Mouse (Mus musculus): Measurements from ENCODE around the gene Vinac1. TPM values are rescaled to one million over a fixed set of nuclear protein-coding genes. Genes with fewer than 3 reads are reported as not detected.

The Vinac1 gene
- total and polyA plus RNA-seq, 2 experiments from 2014 or later: 0.24 to 1.4 TPM

GRCm38 (mm10) chr2:129006194-129006749 lies 41.7 kb downstream of the Vinac1 start:
- Histone ChIP-seq H3K4me3 (ENCODE audit: low read depth, low read length) (no peak overlapping the region), H3K36me3 (ENCODE audit: insufficient read depth) (0 out of 2 replicates have a peak, but pooled peaks cover 2% of the 10 kb centered on the region), H3K4me1 (ENCODE audit: insufficient read depth) (no peaks in the 10 kb centered on the region), H3K4me2 (ENCODE audit: low read depth) (no peak overlapping the region), H3K9me3 (ENCODE audit: low read length) (no peaks in the 10 kb centered on the region), H3K9ac (no peak overlapping the region), H3K27ac (ENCODE audit: low read depth, low read length) (no peak overlapping the region), H3K27me3 (ENCODE audit: insufficient read depth, low read length) (no peaks in the 10 kb centered on the region)
- ATAC-seq (no peak), DNase-seq (no peak)
- TF ChIP-seq CTCF (IDR thresholded peaks at IDR 0.05; ENCODE audit: low read depth): no peak
- 62% methylated on average over 4 of the region's 4 CpGs for WGBS

GRCm38 (mm10) chr2:129004872-129005271 lies 43.1 kb downstream of the Vinac1 start:
- TF ChIP-seq CTCF (IDR thresholded peaks at IDR 0.05; ENCODE audit: low read depth): no peak
- ATAC-seq (no peak), DNase-seq (no peak)
- Histone ChIP-seq H3K36me3 (ENCODE audit: insufficient read depth) (no peaks in the 10 kb centered on the region), H3K4me1 (ENCODE audit: insufficient read depth) (no peaks in the 10 kb centered on the region), H3K4me2 (ENCODE audit: low read depth) (no peak overlapping the region), H3K9ac (no peak overlapping the region), H3K27ac (ENCODE audit: low read depth, low read length) (no peak overlapping the region), H3K4me3 (ENCODE audit: low read depth, low read length) (no peak overlapping the region), H3K9me3 (ENCODE audit: low read length) (no peaks in the 10 kb centered on the region), H3K27me3 (ENCODE audit: insufficient read depth, low read length) (no peaks in the 10 kb centered on the region)

GRCm38 (mm10) chr2:128984746-128985145 lies 63.2 kb downstream of the Vinac1 start:
- ATAC-seq: no peak
- no peak for DNase-seq
- no peak overlapping the region for H3K4me2 ChIP-seq (ENCODE audit: low read depth)
- no peaks in the 10 kb centered on the region for H3K9me3 ChIP-seq (ENCODE audit: low read length)
- 88% methylated on average over 3 of the region's 3 CpGs for WGBS
- no peaks in the 10 kb centered on the region for H3K36me3 ChIP-seq (ENCODE audit: insufficient read depth)
- no peak overlapping the region for H3K9ac ChIP-seq
- TF ChIP-seq CTCF (IDR thresholded peaks at IDR 0.05; ENCODE audit: low read depth): no peak
- no peak overlapping the region for H3K4me3 ChIP-seq (ENCODE audit: low read depth, low read length)
- H3K27me3 ChIP-seq (ENCODE audit: insufficient read depth, low read length): no peaks in the 10 kb centered on the region
- no peak overlapping the region for H3K27ac ChIP-seq (ENCODE audit: low read depth, low read length)
- H3K4me1 ChIP-seq (ENCODE audit: insufficient read depth): no peaks in the 10 kb centered on the region

- Histone ChIP-seq H3K36me3 (ENCODE audit: insufficient read depth) (no peaks in the 10 kb centered on the region), H3K9ac (no peak overlapping the region), H3K4me3 (ENCODE audit: low read depth, low read length) (no peak overlapping the region), H3K4me2 (ENCODE audit: low read depth) (no peak overlapping the region), H3K27ac (ENCODE audit: low read depth, low read length) (no peak overlapping the region), H3K4me1 (ENCODE audit: insufficient read depth) (no peaks in the 10 kb centered on the region), H3K9me3 (ENCODE audit: low read length) (no peaks in the 10 kb centered on the region), H3K27me3 (ENCODE audit: insufficient read depth, low read length) (no peaks in the 10 kb centered on the region)
- no peak for DNase-seq
- ATAC-seq: no peak
- 68% methylated on average over 4 of the region's 4 CpGs for WGBS
- no peak for TF ChIP-seq CTCF (IDR thresholded peaks at IDR 0.05; ENCODE audit: low read depth)
These were observed 72.4 kb downstream of the Vinac1 start for GRCm38 (mm10) chr2:128975572-128975971.

Other genes with a start within 250 kb of the Vinac1 start
- 28.9 and 40.7 TPM in 2 replicates for gene Tmem87b, start 230.1 kb downstream of the Vinac1 start, total RNA-seq (2014; rRNA removed)
- gene Tmem87b, start 230.1 kb downstream of the Vinac1 start, polyA plus RNA-seq (2015; fragmentation: Nextera tagmentation; extraction: Ambion mirVana): 22.4 and 34.3 TPM in 2 replicates
- 2.6 and 3.8 TPM in 2 replicates for gene Fbln7, start 185.2 kb downstream of the Vinac1 start, total RNA-seq (2014; rRNA removed)
- 2.3 and 2.6 TPM in 2 replicates for gene Fbln7, start 185.2 kb downstream of the Vinac1 start, polyA plus RNA-seq (2015; fragmentation: Nextera tagmentation; extraction: Ambion mirVana)
- 6.1 and 6.8 TPM in 2 replicates for gene Zc3h8, start 104.1 kb downstream of the Vinac1 start, total RNA-seq (2014; rRNA removed)
- 11.0 and 11.9 TPM in 2 replicates for gene Zc3h8, start 104.1 kb downstream of the Vinac1 start, polyA plus RNA-seq (2015; fragmentation: Nextera tagmentation; extraction: Ambion mirVana)
- gene Zc3h6, start 80.8 kb downstream of the Vinac1 start, total RNA-seq (2014; rRNA removed): 7.4 and 13.0 TPM in 2 replicates
- gene Zc3h6, start 80.8 kb downstream of the Vinac1 start, polyA plus RNA-seq (2015; fragmentation: Nextera tagmentation; extraction: Ambion mirVana): 4.5 and 5.2 TPM in 2 replicates
- 26.1 and 26.8 TPM in 2 replicates for gene Gm10762, start 80.4 kb downstream of the Vinac1 start, total RNA-seq (2014; rRNA removed)
- gene Gm10762, start 80.4 kb downstream of the Vinac1 start, polyA plus RNA-seq (2015; fragmentation: Nextera tagmentation; extraction: Ambion mirVana): 20.1 and 22.0 TPM in 2 replicates
- gene Ttl, start 17.8 kb upstream of the Vinac1 start, total RNA-seq (2014; rRNA removed): 66.0 and 66.2 TPM in 2 replicates
- 28.0 and 31.7 TPM in 2 replicates for gene Ttl, start 17.8 kb upstream of the Vinac1 start, polyA plus RNA-seq (2015; fragmentation: Nextera tagmentation; extraction: Ambion mirVana)
- 24.9 and 25.5 TPM in 2 replicates for gene Polr1b, start 52.8 kb upstream of the Vinac1 start, total RNA-seq (2014; rRNA removed)
- 9.5 and 12.0 TPM in 2 replicates for gene Polr1b, start 52.8 kb upstream of the Vinac1 start, polyA plus RNA-seq (2015; fragmentation: Nextera tagmentation; extraction: Ambion mirVana)
- gene Chchd5, start 81.5 kb upstream of the Vinac1 start, total RNA-seq (2014; rRNA removed): 15.2 and 21.4 TPM in 2 replicates
- gene Chchd5, start 81.5 kb upstream of the Vinac1 start, polyA plus RNA-seq (2015; fragmentation: Nextera tagmentation; extraction: Ambion mirVana): 17.1 and 17.6 TPM in 2 replicates
- gene Slc20a1, start 150.6 kb upstream of the Vinac1 start, total RNA-seq (2014; rRNA removed): 68.7 and 73.5 TPM in 2 replicates
- 27.4 and 36.5 TPM in 2 replicates for gene Slc20a1, start 150.6 kb upstream of the Vinac1 start, polyA plus RNA-seq (2015; fragmentation: Nextera tagmentation; extraction: Ambion mirVana)
- 5.3 and 9.1 TPM in 2 replicates for gene Ckap2l, start 249.0 kb upstream of the Vinac1 start, total RNA-seq (2014; rRNA removed)
- 8.9 and 9.8 TPM in 2 replicates for gene Ckap2l, start 249.0 kb upstream of the Vinac1 start, polyA plus RNA-seq (2015; fragmentation: Nextera tagmentation; extraction: Ambion mirVana)

Data from forebrain, postnatal 0 days (tissue).